Mouse (Mus musculus) lung, embryonic 15.5 days (tissue): Measurements from ENCODE around the gene Cox19. TPM values are rescaled to one million over a fixed set of nuclear protein-coding genes. Genes with fewer than 3 reads are reported as not detected.

Experiments used
- ATAC-seq: fragments of 200-750 bp; cut with Nextera tagmentation; 2 replicates; pipeline ENCODE4 v1.8.0; 2017; ENCODE audit warnings: moderate number of reproducible peaks, borderline replicate concordance; ENCODE audit not compliant: low FRiP score, low TSS enrichment; ENCODE audit errors: extremely low read depth
- H3K27ac ChIP-seq: fragments of 300-500 bp; sonication (generic); 2 replicates; pipeline ENCODE4 v1.5.1; 2015; ENCODE audit warnings: moderate library complexity, mild to moderate bottlenecking, inconsistent platforms
- H3K27me3 ChIP-seq: fragments of 300-500 bp; sonication (generic); 2 replicates; pipeline ENCODE4 v1.6.1; 2015; ENCODE audit warnings: inconsistent platforms
- H3K36me3 ChIP-seq: fragments of 300-500 bp; sonication (generic); 2 replicates; pipeline ENCODE4 v1.6.1; 2015; ENCODE audit warnings: inconsistent platforms
- H3K4me1 ChIP-seq: fragments of 300-500 bp; sonication (generic); 2 replicates; pipeline ENCODE4 v1.6.1; 2015; ENCODE audit warnings: inconsistent platforms
- H3K4me2 ChIP-seq: fragments of 300-500 bp; sonication (generic); 2 replicates; pipeline ENCODE4 v1.6.1; 2015; ENCODE audit warnings: inconsistent platforms, mild to moderate bottlenecking, moderate library complexity
- H3K4me3 ChIP-seq: fragments of 300-500 bp; sonication (generic); 2 replicates; pipeline ENCODE4 v1.5.1; 2015; ENCODE audit warnings: mild to moderate bottlenecking, inconsistent platforms
- H3K9ac ChIP-seq: fragments of 300-500 bp; sonication (generic); 2 replicates; pipeline ENCODE4 v1.6.1; 2015; ENCODE audit warnings: inconsistent platforms
- H3K9me3 ChIP-seq: fragments of 300-500 bp; sonication (generic); 2 replicates; pipeline ENCODE4 v1.6.1; 2016; ENCODE audit warnings: inconsistent platforms
- WGBS: fragments of 180-500 bp; shearing (Covaris S2); methylation state at CpG from one replicate; pipeline ENCODE4 v1.1.7; 2015; 5-methylcytosine and 5-hydroxymethylcytosine counted together
- polyA plus RNA-seq: library from polyadenylated mRNA; unstranded; fragments of >200 nt; fragmentation: Nextera tagmentation; extraction: Ambion mirVana; gene quantifications from 2 replicates; pipeline ENCODE4 v1.2.1, GENCODE M21; 2015

Gene Cox19
- polyA plus RNA-seq, 1 experiment from 2014 or later: 92.9 TPM

DNA sequence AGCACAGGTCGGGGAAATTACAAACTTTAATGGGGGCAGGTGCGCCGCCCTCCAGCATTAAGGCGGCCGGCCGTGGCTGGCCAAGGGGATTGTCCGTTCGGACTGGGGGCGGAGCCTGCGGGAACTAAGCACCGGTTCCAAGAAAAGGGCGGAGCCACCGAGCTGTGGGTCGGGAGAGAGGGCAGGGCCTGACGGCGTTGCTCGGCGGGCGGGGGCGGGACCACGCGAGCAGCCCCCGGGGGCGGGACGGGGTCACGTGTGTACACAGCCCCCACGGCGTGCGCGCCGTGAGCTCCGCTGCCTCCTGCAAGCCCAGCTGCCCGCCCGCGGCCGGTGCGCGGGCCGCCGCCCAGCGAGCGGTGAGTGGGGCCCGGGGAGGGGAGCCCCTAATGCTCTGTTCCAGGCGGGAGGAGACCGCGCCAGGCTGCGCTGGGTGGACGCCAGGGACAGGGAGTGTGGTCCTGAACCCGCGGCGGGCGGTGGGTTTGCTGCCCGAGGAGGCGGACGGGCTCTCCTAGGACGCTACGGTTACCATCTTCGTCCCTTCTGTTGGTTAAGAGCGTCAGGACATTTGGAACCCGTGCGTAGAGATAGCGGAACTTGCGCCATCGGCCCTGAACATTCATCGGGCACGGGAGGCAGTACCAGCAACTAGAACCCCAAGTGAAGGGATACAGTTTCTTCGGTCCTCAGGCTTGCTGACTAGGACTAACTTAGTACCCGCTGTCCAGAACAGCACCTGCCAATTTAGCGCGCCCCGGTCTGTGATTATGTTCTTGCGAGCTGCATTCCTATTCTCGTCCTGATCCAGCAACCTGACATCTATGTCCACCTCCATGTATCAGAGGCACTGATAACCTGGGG lies 29.4 kb upstream of the Cox19 start:
- 1% methylated on average over 71 of the region's 73 CpGs for WGBS
- Histone ChIP-seq H3K4me3 (peak overlapping the region; percentile 68), H3K9me3 (no peaks in the 10 kb centered on the region), H3K9ac (peak overlapping the region; percentile 56), H3K27ac (peak overlapping the region; percentile 97), H3K4me2 (peak overlapping the region; percentile 87), H3K36me3 (no peaks in the 10 kb centered on the region), H3K4me1 (peaks cover 71% of the 10 kb centered on the region), H3K27me3 (no peaks in the 10 kb centered on the region)
- peak; percentile 84 for ATAC-seq

DNA sequence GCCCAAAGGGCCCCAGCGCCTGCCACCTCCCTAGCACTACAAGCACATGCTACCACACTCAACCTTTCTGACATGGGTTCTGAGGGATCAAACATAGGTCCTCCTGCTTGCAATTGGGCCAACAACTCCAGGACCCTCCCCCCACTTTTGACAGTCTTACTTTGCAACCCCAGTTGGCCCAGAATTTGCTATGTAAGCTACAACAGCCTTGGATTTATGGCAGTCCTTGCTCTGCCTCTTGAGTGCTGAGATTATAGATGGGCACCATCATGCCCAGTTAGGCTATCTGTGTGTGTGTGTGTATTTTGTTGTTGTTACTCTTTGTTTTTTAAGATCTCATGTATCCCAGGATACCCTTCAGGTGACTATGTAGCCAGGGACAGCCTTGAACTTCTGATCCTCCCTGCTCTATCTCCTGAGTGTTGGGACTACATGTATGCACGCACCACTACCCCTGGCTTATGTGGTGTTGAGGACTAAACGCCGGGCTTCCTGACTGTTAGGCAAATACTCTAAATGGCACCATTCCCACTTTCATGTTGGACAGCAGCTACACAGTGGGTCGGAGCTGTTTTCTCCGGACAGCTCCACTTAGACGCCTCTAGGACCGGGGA lies 28.7 kb upstream of the Cox19 start:
- no peak for ATAC-seq
- Histone ChIP-seq H3K36me3 (no peaks in the 10 kb centered on the region), H3K9me3 (no peaks in the 10 kb centered on the region), H3K4me2 (peak overlapping the region; percentile 87), H3K27ac (peak overlapping the region; percentile 97), H3K4me3 (peak overlapping the region; percentile 68), H3K9ac (peak overlapping the region; percentile 56; the same call in 1 of the 2 replicates), H3K27me3 (no peaks in the 10 kb centered on the region), H3K4me1 (peaks cover 70% of the 10 kb centered on the region)
- 15% methylated on average over 8 of the region's 8 CpGs for WGBS

DNA sequence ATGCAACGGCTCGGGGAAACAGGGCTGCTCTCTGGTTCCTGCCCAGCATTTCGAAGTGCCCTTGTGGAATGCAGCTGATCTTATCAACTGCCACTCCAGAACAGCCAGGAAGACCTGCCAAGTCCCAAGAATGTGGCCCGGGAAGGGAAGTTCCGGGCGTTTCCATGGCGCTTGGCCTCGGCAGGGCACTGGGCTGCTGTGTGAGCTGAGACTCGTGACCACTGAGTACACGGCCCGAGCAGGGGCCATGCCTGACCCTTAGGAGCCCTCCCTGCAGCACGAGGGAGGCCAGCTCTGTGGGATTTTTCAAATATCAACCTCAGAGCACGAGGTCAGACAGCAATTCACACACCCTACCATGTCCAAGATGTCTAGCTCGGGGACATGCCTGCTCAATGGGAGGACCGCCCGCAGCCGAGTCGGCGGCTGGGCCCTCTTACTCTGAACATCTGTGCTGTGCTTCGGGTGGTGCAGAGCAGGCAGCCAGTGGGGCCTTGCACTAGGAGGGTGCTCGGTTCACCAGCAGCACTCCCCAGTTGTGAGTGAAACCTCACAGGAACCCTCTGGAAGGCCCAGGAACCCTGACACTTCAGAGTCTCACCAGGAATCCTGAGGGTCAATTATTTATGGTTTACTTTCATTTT lies 27.9 kb upstream of the Cox19 start:
- H3K4me3 ChIP-seq: no peak overlapping the region
- H3K4me1 ChIP-seq: peaks cover 67% of the 10 kb centered on the region
- H3K9me3 ChIP-seq: no peaks in the 10 kb centered on the region
- peak; percentile 46; the same call in 1 of the 2 replicates for ATAC-seq
- peak overlapping the region; percentile 87 for H3K4me2 ChIP-seq
- no peaks in the 10 kb centered on the region for H3K36me3 ChIP-seq
- 11% methylated on average over 21 of the region's 21 CpGs for WGBS
- H3K27ac ChIP-seq: peak overlapping the region; percentile 97
- no peaks in the 10 kb centered on the region for H3K27me3 ChIP-seq
- no peak overlapping the region for H3K9ac ChIP-seq

DNA sequence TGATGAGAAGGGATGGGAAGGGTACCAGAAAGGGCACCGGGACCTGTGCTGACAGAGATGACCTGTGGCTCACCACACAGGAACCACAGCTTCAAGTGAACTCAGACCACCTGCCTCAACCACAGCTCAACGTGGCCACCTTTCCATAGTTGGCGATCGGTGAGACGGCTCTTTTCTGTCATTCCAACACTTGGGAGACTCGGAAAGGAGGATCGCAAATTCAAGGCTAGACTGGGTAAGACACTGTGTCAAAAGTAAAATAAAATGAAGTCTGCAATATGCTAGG lies 27.0 kb upstream of the Cox19 start:
- Histone ChIP-seq H3K4me1 (peaks cover 65% of the 10 kb centered on the region), H3K27ac (peak overlapping the region; percentile 97), H3K4me2 (no peak overlapping the region; the same call in 1 of the 2 replicates), H3K27me3 (no peaks in the 10 kb centered on the region), H3K9me3 (no peaks in the 10 kb centered on the region), H3K4me3 (no peak overlapping the region), H3K9ac (no peak overlapping the region), H3K36me3 (no peaks in the 10 kb centered on the region)
- no peak for ATAC-seq
- 69% methylated on average over 7 of the region's 7 CpGs for WGBS

DNA sequence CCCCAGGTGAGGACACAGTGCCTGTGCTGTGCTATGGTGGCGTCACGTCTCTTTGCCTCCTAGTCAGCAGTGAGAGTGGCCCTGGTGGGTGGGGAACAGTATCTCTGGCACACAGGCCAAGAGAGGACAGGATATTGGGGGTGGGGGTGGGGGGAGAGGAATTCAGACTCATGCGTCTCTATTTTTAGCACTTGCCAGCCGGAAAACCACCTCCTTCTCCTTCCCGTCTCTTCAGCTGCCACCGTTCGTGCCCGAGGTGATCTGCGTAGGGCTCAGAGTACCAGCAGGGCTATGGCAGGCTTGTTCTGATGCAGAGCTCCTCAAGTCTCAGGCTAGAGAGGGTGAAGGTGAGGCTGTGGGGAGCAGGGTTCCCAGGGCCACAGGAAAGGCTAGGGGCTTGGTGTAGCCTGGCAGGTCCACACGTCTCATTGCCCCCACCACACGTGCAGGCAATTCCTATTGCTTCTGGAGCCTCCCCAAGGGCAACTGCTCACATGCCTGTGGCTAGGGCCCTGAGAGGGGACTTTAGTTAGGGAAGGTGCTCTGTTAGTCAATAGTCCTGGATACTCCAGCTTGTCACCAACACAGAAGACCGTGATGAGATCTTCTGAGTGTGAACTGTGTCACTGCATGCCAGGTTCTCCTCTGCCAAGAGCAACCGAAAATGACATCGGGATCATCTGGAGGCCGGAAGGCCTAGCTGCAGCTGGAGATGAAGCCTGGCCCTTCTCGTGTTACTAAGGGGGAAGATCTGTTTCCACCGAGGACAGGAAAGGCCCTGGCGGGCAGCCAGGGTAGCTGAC lies 26.5 kb upstream of the Cox19 start, which contains the start of gene Gpr146:
Gene Gpr146 (plus strand): TSS at position 230 of the 803 bp plus-strand sequence.
- H3K27ac ChIP-seq: peak within 1 kb of the TSS; percentile 97
- H3K27me3 ChIP-seq: no peaks in the 10 kb centered on the region
- WGBS: 23% methylated on average over 18 of the region's 18 CpGs
- ATAC-seq: peak; percentile 32; the same call in 1 of the 2 replicates
- H3K4me1 ChIP-seq: peaks cover 64% of the 10 kb centered on the region
- H3K9ac ChIP-seq: peak within 1 kb of the TSS; percentile 17; the same call in 1 of the 2 replicates
- peak within 1 kb of the TSS; percentile 87 for H3K4me2 ChIP-seq
- H3K9me3 ChIP-seq: no peaks in the 10 kb centered on the region
- no peaks in the 10 kb centered on the region for H3K36me3 ChIP-seq
- H3K4me3 ChIP-seq: no peak within 1 kb of the TSS

DNA sequence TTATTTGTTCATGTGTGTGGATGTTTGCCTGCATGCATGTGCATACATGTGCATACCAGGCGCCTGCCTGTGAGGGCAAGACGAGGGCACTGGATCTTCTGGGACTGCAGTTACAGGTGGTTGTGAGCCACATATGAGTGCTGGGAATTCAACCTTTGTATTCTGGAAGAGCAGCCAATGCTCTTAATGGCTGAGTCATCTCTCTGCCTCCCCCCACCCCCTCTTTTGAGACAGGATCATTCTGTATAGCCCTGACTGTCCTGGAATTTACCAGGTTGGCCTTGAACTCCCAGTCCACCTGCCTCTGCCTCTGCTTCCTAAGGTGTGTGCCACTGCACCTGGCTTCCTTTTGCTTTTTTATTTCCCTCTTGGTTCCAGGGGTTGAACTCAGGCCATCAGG lies 23.6 kb upstream of the Cox19 start:
- Histone ChIP-seq H3K4me2 (no peak overlapping the region), H3K4me3 (no peak overlapping the region), H3K9ac (no peak overlapping the region), H3K27ac (no peak overlapping the region), H3K36me3 (no peaks in the 10 kb centered on the region), H3K9me3 (no peaks in the 10 kb centered on the region), H3K27me3 (no peaks in the 10 kb centered on the region), H3K4me1 (peaks cover 66% of the 10 kb centered on the region)
- ATAC-seq: no peak
- WGBS: 84% methylated on average over 2 of the region's 2 CpGs

DNA sequence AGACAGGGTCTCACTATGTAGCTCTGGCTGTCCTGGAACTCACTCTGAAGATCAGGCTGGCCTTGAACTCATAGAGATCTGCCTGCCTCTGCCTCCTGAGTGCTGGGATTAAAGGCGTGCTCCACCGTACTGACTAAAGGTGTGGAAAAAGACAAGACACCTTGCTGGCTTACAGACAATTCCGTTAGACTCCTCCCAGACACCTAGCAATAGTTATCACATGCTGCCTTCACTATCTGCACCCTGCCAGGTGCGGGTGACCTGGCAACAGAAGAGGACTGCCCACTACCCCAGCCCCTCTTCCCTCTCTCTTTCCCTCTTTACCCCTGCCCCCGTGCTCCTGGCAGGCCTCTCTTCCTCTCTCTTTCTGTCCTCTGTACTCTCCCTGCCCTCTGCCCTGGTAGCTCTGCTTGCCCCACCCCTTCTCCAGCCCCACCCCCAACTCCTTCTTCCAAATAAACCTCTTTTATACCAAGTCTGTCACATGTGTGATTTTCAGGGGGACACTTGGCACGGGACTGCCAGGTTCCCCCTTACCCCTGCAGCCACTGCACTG lies 22.7 kb upstream of the Cox19 start:
- Histone ChIP-seq H3K9ac (no peak overlapping the region), H3K27ac (no peak overlapping the region), H3K36me3 (no peaks in the 10 kb centered on the region), H3K4me1 (peaks cover 57% of the 10 kb centered on the region), H3K4me3 (no peak overlapping the region), H3K4me2 (no peak overlapping the region), H3K27me3 (no peaks in the 10 kb centered on the region), H3K9me3 (no peaks in the 10 kb centered on the region)
- 69% methylated on average over 6 of the region's 6 CpGs for WGBS
- ATAC-seq: no peak

DNA sequence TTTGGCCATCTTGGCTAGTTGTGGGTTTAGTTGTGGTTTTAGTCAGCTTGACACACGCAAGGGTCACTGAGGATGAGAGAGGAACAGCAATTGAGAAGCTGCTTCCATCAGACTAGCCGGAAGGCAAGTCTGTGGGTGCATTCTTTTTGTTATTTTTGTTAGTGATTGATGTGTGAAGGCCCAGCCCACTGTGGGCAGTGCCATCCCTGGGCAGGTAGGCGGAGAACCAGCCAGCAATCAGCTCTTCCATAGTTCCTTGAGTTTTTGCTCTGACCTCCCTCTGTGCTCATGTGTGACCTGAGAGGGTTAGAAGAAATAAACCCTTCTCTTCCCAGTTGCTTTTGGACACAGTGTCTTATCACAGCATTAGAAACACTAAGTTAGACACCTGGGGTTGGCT lies 21.9 kb upstream of the Cox19 start:
- Histone ChIP-seq H3K27ac (no peak overlapping the region), H3K4me1 (peaks cover 49% of the 10 kb centered on the region), H3K9me3 (no peaks in the 10 kb centered on the region), H3K4me3 (no peak overlapping the region), H3K27me3 (no peaks in the 10 kb centered on the region), H3K4me2 (no peak overlapping the region), H3K9ac (no peak overlapping the region), H3K36me3 (no peaks in the 10 kb centered on the region)
- 78% methylated on average over 3 of the region's 3 CpGs for WGBS
- no peak for ATAC-seq

DNA sequence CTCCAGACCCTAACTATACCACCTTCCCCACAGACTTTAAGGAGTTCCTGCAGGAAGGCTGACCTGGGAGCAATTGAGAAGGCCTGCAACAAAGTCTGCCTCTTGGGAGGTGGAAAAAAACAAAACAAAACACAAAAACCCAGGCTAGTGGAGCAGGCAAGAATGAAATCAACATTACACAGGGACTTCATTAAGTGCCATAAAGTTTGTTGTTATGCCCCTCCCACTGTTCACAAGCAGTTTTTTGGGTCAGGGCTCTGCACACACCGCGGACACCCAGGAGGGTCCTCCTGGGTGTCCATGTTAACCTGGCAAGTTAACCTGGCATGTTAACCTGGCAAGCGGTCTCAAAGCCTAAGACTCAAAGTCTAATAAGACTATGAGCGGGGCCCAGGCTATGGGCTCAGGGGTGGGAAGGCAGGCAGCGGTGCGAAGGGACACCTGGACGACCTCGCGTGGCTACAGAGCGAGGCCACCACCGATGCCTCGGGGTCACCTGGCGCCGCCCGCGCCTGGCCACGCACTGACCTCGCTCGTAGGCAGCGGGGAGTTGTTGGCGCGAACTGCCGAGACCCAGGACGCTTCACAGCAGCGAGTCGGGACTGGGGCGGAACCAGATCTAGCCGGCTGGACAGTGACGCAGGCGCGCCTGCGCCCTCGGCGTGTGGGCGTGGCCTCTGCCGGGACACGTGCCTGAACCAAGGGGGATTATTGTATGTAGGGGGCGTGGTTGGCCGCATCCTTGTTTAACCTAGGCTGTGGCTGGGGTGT lies 20.6 kb upstream of the Cox19 start:
- Histone ChIP-seq H3K27me3 (no peaks in the 10 kb centered on the region), H3K4me2 (peak overlapping the region; percentile 83), H3K27ac (peak overlapping the region; percentile 82), H3K9me3 (no peaks in the 10 kb centered on the region), H3K36me3 (no peaks in the 10 kb centered on the region), H3K4me3 (peak overlapping the region; percentile 65), H3K9ac (peak overlapping the region; percentile 92), H3K4me1 (peaks cover 36% of the 10 kb centered on the region)
- peak; percentile 95 for ATAC-seq
- WGBS: under 1% methylated on average over 38 of the region's 39 CpGs

DNA sequence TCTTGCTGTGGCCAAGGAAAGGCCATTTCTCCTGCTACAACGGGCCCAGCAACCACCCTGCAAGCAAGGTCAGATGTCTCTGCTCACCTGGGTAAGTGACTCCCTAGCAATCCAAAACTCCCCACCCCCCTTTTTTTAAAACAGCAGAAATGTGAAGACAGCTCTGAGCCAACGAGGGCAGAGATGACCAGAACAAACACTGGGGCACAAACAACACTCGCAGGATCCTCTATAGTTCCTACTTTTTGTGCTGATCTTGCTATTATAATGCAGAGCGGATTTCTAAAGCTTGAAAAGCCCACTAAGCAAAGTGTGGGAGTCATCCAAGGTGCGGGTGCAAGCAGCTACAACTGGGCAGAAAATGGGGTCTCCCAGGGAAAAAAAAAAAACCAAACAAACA lies 19.9 kb upstream of the Cox19 start:
- Histone ChIP-seq H3K27me3 (no peaks in the 10 kb centered on the region), H3K4me1 (peaks cover 37% of the 10 kb centered on the region), H3K4me2 (peak overlapping the region; percentile 83), H3K9ac (peak overlapping the region; percentile 92), H3K4me3 (peak overlapping the region; percentile 65), H3K9me3 (no peaks in the 10 kb centered on the region), H3K27ac (no peak overlapping the region), H3K36me3 (no peaks in the 10 kb centered on the region)
- ATAC-seq: no peak
- 58% methylated on average over 5 of the region's 5 CpGs for WGBS
